Mouse (Mus musculus): Measurements from ENCODE around the gene Faap20.

DNA sequence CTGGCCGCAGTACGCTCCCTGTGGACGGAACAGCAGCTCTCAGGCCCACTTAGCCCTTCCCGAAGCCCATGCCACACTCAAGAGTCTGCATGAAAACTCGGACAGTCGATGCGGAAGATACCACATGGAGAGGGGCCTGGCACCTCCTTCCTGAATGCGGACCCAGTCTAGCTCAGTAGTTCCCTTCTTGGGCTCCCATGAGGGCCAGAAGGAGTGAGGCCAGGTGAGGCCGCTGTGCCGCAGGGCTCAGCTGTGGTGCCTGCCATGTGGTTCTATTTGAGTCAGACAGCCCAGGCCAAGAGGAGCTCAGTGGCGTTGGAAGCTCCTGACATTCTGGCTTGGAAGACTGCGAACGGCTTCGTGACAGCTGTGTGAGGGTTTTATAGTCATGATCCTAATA is 44.8 kb downstream of the Faap20 start:
- no peak for TF ChIP-seq CTCF (IDR thresholded peaks at IDR 0.05; ENCODE audit: low read depth)
- no peak for TF ChIP-seq EP300 (IDR thresholded peaks at IDR 0.05; ENCODE audit: low read depth)
